Mouse (Mus musculus) forebrain, embryonic 16.5 days (tissue): ENCODE data around the gene Zcchc14. TPM values are rescaled to one million over a fixed set of nuclear protein-coding genes. Genes with fewer than 3 reads are reported as not detected.

Experiments
- ATAC-seq: fragments of 200-750 bp; cut with Nextera tagmentation; 2 replicates; pipeline ENCODE4 v1.8.0; 2017; ENCODE audit warnings: mild to moderate bottlenecking, moderate library complexity
- H3K27ac ChIP-seq: fragments of 300-500 bp; sonication (generic); 2 replicates; pipeline ENCODE4 v1.5.1; 2014; ENCODE audit warnings: low read length, control low read depth
- H3K27me3 ChIP-seq: fragments of 300-500 bp; sonication (generic); replicated peaks from 2 replicates; pipeline ENCODE4 v1.6.1; 2014; ENCODE audit warnings: low read length; ENCODE audit not compliant: control insufficient read depth, insufficient read depth
- H3K36me3 ChIP-seq: fragments of 300-500 bp; sonication (generic); 2 replicates; pipeline ENCODE4 v1.6.1; 2014; ENCODE audit not compliant: control insufficient read depth, insufficient read depth
- H3K4me1 ChIP-seq: fragments of 300-500 bp; sonication (generic); replicated peaks from 2 replicates; pipeline ENCODE4 v1.6.1; 2014; ENCODE audit warnings: low read length; ENCODE audit not compliant: control insufficient read depth, insufficient read depth
- H3K4me2 ChIP-seq: fragments of 300-500 bp; sonication (generic); 2 replicates; pipeline ENCODE4 v1.6.1; 2014; ENCODE audit warnings: mild to moderate bottlenecking, low read length, control low read depth
- H3K4me3 ChIP-seq: fragments of 300-500 bp; sonication (generic); replicated peaks from 2 replicates; pipeline ENCODE4 v1.5.1; 2014; ENCODE audit warnings: mild to moderate bottlenecking, low read length, control low read depth
- H3K9ac ChIP-seq: fragments of 300-500 bp; sonication (generic); replicated peaks from 2 replicates; pipeline ENCODE4 v1.6.1; 2014; ENCODE audit warnings: low read depth, low read length, control low read depth
- H3K9me3 ChIP-seq: fragments of 300-500 bp; sonication (generic); 2 replicates; pipeline ENCODE4 v1.6.1; 2016; ENCODE audit warnings: low read length; ENCODE audit not compliant: control insufficient read depth
- WGBS: fragments of 180-500 bp; shearing (Covaris S2); extraction: QIAGEN DNeasy Blood & Tissue Kit; methylation state at CpG from one replicate; pipeline ENCODE4 v1.1.7; 2014; 5-methylcytosine and 5-hydroxymethylcytosine counted together
- polyA plus RNA-seq: library from polyadenylated mRNA; unstranded; fragments of >200 nt; fragmentation: Nextera tagmentation; extraction: Ambion mirVana; gene quantifications from 2 replicates; pipeline ENCODE4 v1.2.1, GENCODE M21; 2015

Zcchc14 gene
- polyA plus RNA-seq, 1 experiment from 2014 or later: 37.3 TPM

DNA sequence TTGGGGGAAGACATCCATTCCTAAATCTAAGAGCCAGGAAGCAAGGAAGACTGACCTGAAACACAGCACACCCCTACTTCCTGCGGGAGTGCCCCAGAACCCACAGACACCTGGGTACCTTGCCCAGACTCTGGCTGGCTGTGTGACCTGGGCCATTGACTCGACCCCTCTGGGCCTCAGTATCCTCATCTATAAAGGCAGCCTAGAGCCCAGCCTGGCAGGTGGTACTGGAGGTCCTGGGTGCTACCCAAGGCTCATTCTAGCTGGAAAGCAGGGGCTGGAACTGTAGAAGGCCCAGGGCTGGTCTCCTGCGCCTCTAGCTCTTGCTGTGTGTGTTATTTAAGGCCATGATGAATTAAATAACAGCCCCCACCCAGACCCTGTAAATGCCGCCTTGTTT lies 1.4 kb upstream of the Zcchc14 start:
- 76% methylated on average over 4 of the region's 4 CpGs for WGBS
- Histone ChIP-seq H3K36me3 (no peaks in the 10 kb centered on the region), H3K9me3 (no peaks in the 10 kb centered on the region), H3K27me3 (no peaks in the 10 kb centered on the region), H3K27ac (peak overlapping the region; percentile 99), H3K4me2 (peak overlapping the region; percentile 66), H3K4me3 (peak overlapping the region; percentile 60), H3K9ac (peak overlapping the region; percentile 85), H3K4me1 (peaks cover 38% of the 10 kb centered on the region)
- no peak for ATAC-seq

DNA sequence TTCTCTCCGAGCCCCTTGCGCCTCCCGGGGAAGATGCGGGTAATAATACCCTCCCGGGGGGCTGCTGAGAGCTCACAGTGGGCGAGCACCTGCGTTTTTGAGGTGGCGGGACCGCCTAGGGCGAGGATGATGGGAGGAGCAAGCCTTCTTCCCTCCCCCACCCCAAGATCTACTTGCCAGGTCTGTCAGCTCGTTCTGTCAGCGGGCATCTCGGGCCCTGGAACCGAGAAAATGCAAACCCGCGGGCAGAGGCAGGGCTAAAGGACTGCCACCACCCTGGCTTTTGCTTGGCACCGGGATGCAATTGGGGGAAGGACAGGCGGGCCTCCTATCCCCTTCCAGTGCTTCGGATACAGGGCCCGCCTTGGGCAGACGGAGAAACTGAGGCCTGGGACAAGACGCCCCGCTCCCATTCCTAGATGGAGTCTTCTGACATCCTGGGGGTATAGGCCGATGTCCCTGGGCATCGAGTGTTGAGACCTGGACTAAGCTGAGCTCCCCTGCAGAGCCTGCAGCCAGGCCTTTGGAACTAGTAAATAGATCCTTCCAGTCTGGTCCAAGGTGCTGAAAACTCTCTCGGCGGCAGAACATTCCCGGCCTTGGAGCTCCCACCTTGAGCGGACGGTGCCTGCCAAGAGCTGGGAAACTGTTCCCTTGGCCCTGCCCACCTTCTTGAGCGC lies 779 bp upstream of the Zcchc14 start:
- Histone ChIP-seq H3K27me3 (no peaks in the 10 kb centered on the region), H3K36me3 (no peaks in the 10 kb centered on the region), H3K4me1 (peaks cover 45% of the 10 kb centered on the region), H3K27ac (peak overlapping the region; percentile 99), H3K4me2 (peak overlapping the region; percentile 66), H3K9me3 (no peaks in the 10 kb centered on the region), H3K4me3 (peak overlapping the region; percentile 60), H3K9ac (peak overlapping the region; percentile 85)
- WGBS: 1% methylated on average over 31 of the region's 31 CpGs
- peak; percentile 56 for ATAC-seq

DNA sequence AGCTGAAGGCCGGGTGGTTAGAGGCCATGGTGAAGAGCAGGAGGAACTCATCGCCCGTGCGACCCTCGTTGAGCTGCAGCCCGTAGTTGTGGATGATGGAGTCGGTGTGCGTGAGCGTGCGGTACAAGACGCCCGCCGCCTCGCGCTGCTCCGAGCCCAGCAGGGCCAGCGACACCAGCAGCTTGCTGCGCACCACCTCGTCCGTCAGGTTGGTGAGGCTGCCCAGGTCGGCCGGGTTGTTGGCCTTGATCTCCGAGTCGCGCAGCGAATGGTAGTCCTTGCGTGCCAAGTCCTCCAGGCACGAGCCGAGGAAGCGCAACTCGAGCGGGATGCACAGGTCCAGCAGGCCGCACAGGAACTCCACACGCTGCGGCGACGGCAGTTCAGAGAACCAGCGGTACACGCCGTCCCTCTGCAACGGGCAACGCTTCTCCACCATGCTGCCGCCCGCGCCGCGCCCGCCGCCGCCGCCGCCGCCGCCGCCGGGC lies 783 bp downstream of the Zcchc14 start:
- peaks cover 61% of the 10 kb centered on the region for H3K4me1 ChIP-seq
- peak overlapping the region; percentile 60 for H3K4me3 ChIP-seq
- H3K27me3 ChIP-seq: no peaks in the 10 kb centered on the region
- H3K27ac ChIP-seq: peak overlapping the region; percentile 76
- peak overlapping the region; percentile 66 for H3K9ac ChIP-seq
- under 1% methylated on average over 45 of the region's 56 CpGs for WGBS
- ATAC-seq: no peak
- H3K4me2 ChIP-seq: peak overlapping the region; percentile 99
- H3K9me3 ChIP-seq: no peaks in the 10 kb centered on the region
- no peaks in the 10 kb centered on the region for H3K36me3 ChIP-seq

DNA sequence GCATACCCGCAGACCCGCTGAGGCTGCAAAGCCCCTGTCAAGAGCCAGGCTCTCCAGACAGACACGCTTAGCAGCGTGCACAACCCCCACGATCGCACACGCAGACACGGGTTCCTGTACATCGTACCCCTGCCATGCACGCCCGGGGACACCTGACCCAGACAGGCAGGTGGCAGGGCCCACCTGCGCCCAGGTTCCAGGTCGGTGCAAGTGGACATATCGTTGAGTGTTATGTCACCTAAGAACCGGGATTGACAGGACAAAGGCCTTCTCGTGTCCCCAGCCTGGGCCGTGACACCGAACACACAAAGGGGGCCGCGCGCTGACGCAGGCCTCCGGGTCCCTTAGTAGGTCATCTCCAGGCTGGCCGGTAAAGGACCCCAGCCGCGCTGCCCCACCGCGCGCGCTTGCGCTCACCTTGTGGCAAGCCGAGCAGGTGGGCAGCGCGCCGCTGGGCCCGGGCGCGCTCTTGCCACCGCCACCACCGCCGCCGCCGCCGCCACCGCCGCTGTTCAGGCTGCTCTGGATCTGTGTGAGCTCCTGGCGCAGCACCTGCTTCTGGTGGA lies 1.3 kb downstream of the Zcchc14 start:
- Histone ChIP-seq H3K9me3 (no peaks in the 10 kb centered on the region), H3K4me3 (peak overlapping the region; percentile 60), H3K27ac (peak overlapping the region; percentile 76), H3K4me1 (peaks cover 65% of the 10 kb centered on the region), H3K4me2 (peak overlapping the region; percentile 99), H3K27me3 (no peaks in the 10 kb centered on the region), H3K9ac (peak overlapping the region; percentile 66), H3K36me3 (no peaks in the 10 kb centered on the region)
- 6% methylated on average over 47 of the region's 47 CpGs for WGBS
- no peak for ATAC-seq

DNA sequence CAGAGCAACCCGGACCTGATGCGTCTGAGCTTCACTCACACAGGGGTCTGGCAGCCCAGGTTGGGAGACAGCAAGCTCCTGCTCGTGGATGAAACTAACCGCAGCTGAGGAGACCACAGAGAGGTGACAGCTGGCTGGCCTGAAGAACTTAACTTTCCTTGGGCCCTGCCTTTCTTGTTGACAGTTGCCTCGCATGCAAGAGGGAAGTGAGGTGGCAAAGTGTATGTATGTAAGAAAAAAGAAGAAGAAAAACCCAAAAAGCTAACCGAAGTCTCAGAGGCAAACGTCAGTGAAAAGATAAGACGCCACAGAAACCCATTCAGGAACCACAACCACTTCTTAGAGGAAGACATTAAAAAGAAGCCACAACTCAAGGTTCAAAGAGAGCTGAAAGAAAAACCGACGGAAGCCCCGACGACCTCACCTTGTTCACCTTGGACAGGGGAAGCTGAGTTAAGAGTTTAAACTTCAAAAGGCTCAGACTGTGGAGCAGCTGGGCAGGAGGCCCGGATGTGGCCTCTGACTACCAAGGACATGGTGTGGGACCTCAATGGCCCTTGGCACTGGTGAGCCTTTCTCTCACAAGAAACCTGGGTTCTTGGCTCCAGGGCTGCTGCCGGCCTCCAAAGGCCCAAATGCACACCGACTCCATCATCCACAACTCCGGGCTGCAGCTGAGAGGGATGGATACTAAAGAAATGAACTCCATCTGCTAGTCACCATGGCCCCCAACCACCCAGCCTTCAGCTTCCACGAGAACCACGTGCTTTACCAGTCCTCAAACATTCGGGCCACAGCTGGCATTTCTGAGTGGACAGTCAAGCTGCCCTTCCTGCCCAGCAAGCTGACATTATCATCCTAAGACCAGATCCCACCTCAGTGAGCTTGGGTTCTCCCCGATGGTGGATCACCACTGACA lies 2.1 kb downstream of the Zcchc14 start:
- no peak for ATAC-seq
- H3K4me3 ChIP-seq: peak overlapping the region; percentile 60

DNA sequence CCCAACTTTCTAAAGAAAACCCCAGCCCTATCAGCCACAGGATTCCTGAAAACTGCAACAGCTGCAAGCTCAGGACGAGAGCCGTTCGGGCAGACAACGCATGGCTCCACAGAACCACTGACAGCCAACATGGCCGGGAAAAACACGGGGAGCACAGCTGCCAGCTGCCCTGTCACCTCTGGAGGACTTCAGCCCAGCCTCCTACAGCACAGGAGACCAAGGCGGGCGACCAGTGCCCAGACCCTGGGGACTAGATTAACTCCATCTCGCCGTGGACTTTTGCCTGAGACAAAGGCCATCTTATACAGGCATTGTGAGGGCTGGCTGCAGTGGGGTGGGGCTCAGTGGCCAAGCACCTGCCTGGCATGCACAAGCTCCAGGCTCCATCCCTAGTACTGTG lies 2.8 kb downstream of the Zcchc14 start:
- Histone ChIP-seq H3K9me3 (no peaks in the 10 kb centered on the region), H3K27ac (no peak overlapping the region), H3K4me2 (peak overlapping the region; percentile 99), H3K4me1 (peaks cover 71% of the 10 kb centered on the region), H3K4me3 (peak overlapping the region; percentile 60), H3K9ac (peak overlapping the region; percentile 66), H3K36me3 (no peaks in the 10 kb centered on the region), H3K27me3 (no peaks in the 10 kb centered on the region)
- 24% methylated on average over 10 of the region's 10 CpGs for WGBS
- ATAC-seq: no peak

More for the DNA sequence above, 2.1 kb downstream of the Zcchc14 start:
- 56% methylated on average over 20 of the region's 20 CpGs for WGBS
- Histone ChIP-seq H3K36me3 (no peaks in the 10 kb centered on the region), H3K4me1 (peaks cover 68% of the 10 kb centered on the region), H3K4me2 (peak overlapping the region; percentile 99), H3K27ac (peak overlapping the region; percentile 76; the same call in 1 of the 2 replicates), H3K9ac (peak overlapping the region; percentile 66), H3K27me3 (no peaks in the 10 kb centered on the region), H3K9me3 (no peaks in the 10 kb centered on the region)

DNA sequence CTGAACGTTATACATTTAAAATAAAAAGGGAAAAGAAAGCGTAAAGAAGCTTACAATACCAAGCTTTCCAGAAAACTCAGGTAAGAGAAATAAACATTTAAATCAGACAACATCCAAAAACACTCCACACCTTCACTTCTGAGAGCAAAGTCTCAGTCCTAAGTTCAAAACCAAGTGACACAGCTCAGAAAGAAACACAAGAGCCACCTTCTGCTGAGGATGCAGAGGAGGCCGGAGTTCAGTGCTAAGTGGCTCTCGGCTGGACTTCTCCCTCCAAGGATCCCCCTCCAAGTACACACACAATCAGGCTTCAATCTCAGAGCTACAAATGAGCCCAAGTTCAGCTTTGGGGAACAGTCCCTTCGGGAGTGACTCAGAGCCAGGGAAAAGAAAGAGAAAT lies 3.3 kb downstream of the Zcchc14 start:
- Histone ChIP-seq H3K9me3 (no peaks in the 10 kb centered on the region), H3K27me3 (no peaks in the 10 kb centered on the region), H3K4me3 (peak overlapping the region; percentile 60), H3K36me3 (no peaks in the 10 kb centered on the region), H3K9ac (peak overlapping the region; percentile 66; the same call in 1 of the 2 replicates), H3K4me2 (peak overlapping the region; percentile 99), H3K27ac (no peak overlapping the region), H3K4me1 (peaks cover 71% of the 10 kb centered on the region)
- no peak for ATAC-seq
- WGBS: 70% methylated on average over 5 of the region's 5 CpGs

DNA sequence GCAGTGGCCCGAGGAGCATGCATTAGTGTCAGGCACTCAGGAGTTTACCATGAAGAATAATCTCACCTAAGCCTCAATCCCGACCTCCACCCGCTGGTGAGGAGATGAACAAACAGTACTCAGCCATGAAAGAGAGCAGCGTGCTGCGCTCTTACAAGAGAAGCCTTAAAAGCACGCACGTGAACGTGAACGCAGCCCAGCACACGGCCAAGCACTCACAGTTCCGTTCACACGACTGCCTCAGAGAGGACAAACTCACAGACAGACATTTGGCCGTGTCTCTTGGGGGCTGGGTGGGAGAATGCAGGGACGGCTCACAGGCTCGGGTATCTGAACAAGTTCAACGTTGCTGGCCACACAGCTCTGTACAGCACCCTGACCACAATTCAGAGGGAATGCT lies 4.2 kb downstream of the Zcchc14 start:
- H3K4me2 ChIP-seq: peak overlapping the region; percentile 99
- H3K27ac ChIP-seq: no peak overlapping the region
- 58% methylated on average over 16 of the region's 16 CpGs for WGBS
- no peak for ATAC-seq
- H3K9ac ChIP-seq: no peak overlapping the region
- H3K27me3 ChIP-seq: no peaks in the 10 kb centered on the region
- H3K4me3 ChIP-seq: peak overlapping the region; percentile 20; the same call in 1 of the 2 replicates
- no peaks in the 10 kb centered on the region for H3K36me3 ChIP-seq
- H3K9me3 ChIP-seq: no peaks in the 10 kb centered on the region
- H3K4me1 ChIP-seq: peaks cover 72% of the 10 kb centered on the region
